Mouse (Mus musculus) embryonic fibroblast, embryonic 13.5 days (primary cell): Measurements from ENCODE around the gene Nutm1. TPM values are rescaled to one million over a fixed set of nuclear protein-coding genes. Genes with fewer than 3 reads are reported as not detected.

Source experiments
- H3K27ac ChIP-seq: 2 replicates; pipeline ENCODE4 v1.5.1; 2012; ENCODE audit warnings: low read length, control low read depth, inconsistent platforms; ENCODE audit not compliant: insufficient read depth
- H3K4me1 ChIP-seq: 2 replicates; pipeline ENCODE4 v1.6.1; 2011; ENCODE audit warnings: low read length; ENCODE audit not compliant: control insufficient read depth, insufficient read depth
- H3K4me3 ChIP-seq: 2 replicates; pipeline ENCODE4 v1.5.1; 2011; ENCODE audit warnings: mild to moderate bottlenecking, control low read depth, low read length; ENCODE audit not compliant: insufficient read depth
- CTCF ChIP-seq: IDR thresholded peaks from 2 replicates; pipeline ENCODE4 v1.5.1; 2011; ENCODE audit warnings: mild to moderate bottlenecking, control low read depth, low read length, moderate library complexity, borderline replicate concordance; ENCODE audit not compliant: insufficient read depth
- POLR2A ChIP-seq: IDR thresholded peaks from 2 replicates; pipeline ENCODE4 v1.6.1; 2011; ENCODE audit warnings: low read depth, mild to moderate bottlenecking, control low read depth, low read length, moderate library complexity
- polyA plus RNA-seq: library from polyadenylated mRNA; stranded (reverse); fragments of >200 nt; gene quantifications from 2 replicates; pipeline ENCODE4 v1.2.4, GENCODE M21; 2011; ENCODE audit warnings: low read depth; ENCODE audit not compliant: missing spikeins, insufficient read length

Nutm1 gene
- polyA plus RNA-seq, 1 experiment: not detected

DNA sequence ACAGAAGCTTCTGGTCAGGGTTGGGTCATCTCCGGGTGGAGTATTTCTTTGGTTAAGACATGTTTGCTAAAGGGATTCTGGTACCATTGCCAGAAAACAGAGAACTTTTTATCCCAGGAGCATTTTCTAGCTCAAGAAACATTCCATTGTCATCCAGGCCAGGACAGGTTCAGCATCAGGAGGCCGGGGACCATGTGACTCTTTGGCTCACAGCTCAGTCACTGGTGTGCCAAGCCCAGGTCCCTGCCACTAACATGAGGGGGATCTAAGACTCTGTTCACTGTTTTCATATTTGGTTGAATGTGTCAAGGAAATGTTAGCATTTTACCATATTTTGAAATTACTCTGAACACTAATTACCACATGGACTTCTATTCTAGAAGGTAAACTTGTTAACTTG is 48.4 kb downstream of the Nutm1 start:
- no peak overlapping the region for H3K4me3 ChIP-seq
- no peak overlapping the region for H3K27ac ChIP-seq

DNA sequence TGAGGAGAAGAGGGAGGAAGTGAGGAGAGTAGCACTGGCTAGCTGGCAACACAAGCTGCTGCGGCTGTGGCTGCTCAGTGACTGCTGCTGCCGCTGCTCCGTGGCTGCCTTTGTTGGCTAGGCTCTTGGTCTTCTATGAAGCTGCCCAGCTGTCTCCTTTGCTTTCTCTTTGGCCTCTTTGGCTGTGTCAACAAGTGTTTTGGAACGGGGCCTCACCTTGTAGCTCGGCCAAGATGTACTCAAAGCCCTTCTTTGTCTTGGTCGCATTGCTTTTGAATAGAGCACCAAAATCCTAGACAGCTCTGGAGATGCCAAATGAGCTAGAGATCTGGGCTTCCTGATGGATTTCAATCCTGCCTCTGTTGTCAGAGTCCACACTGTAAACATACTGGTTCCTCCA is 48.9 kb downstream of the Nutm1 start:
- Histone ChIP-seq H3K27ac (no peak overlapping the region), H3K4me1 (no peaks in the 10 kb centered on the region), H3K4me3 (no peak overlapping the region)
- TF ChIP-seq POLR2A (no peak), CTCF (no peak)

More for the DNA sequence above, 48.4 kb downstream of the Nutm1 start:
- H3K4me1 ChIP-seq: no peaks in the 10 kb centered on the region
- no peak for TF ChIP-seq CTCF
- TF ChIP-seq POLR2A: no peak

DNA sequence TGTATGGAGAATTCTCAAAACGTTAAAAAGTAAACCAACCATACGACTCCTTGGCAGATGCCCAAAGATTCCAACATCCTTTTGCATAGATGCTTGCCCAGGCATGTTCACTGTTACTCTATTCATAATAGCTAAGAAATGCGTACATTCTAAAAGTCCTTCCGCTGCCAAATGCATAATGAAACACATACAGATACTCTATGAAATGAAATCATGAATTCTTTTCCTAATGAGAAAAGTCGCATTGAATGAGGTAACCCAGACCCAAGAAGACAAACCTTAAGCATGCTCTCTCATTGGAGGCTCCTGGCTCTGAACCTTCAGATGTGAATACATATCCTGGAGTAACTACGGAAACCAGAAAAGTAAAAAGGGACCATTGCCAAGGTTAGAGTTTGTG is 56.0 kb downstream of the Nutm1 start:
- peak overlapping the region; percentile 99 for H3K27ac ChIP-seq
- no peaks in the 10 kb centered on the region for H3K4me1 ChIP-seq
- H3K4me3 ChIP-seq: peak overlapping the region; percentile 94
- TF ChIP-seq POLR2A (no peak), CTCF (no peak)

Other genes starting within 250 kb of the Nutm1 start
- 0.48 and 0.51 TPM in 2 replicates for gene Olfr1310, start 246.6 kb downstream of the Nutm1 start, polyA plus RNA-seq
- not detected in 2 replicates for gene Olfr1311, start 234.9 kb downstream of the Nutm1 start, polyA plus RNA-seq
- gene Olfr1312, start 209.1 kb downstream of the Nutm1 start, polyA plus RNA-seq: 0.15 and 0.39 TPM in 2 replicates
- gene Olfr1313, start 181.4 kb downstream of the Nutm1 start, polyA plus RNA-seq: 0.37 and 0.39 TPM in 2 replicates
- gene Olfr1314, start 162.5 kb downstream of the Nutm1 start, polyA plus RNA-seq: 1.6 and 2.3 TPM in 2 replicates
- 1.2 and 1.8 TPM in 2 replicates for gene Olfr1315-ps1, start 143.9 kb downstream of the Nutm1 start, polyA plus RNA-seq
- gene Olfr1316, start 124.3 kb downstream of the Nutm1 start, polyA plus RNA-seq: 1.3 and 1.9 TPM in 2 replicates
- gene Olfr1317, start 119.0 kb downstream of the Nutm1 start, polyA plus RNA-seq: not detected in 2 replicates
- gene Olfr1318, start 105.1 kb downstream of the Nutm1 start, polyA plus RNA-seq: not detected in 2 replicates
- 21.6 and 25.3 TPM in 2 replicates for gene Lpcat4, start 19.8 kb downstream of the Nutm1 start, polyA plus RNA-seq
- gene Nop10, start 2.6 kb upstream of the Nutm1 start, polyA plus RNA-seq: 70.7 and 79.5 TPM in 2 replicates
- gene Slc12a6, start 6.5 kb upstream of the Nutm1 start, polyA plus RNA-seq: 27.9 and 29.2 TPM in 2 replicates
- gene Gm21985, start 7.0 kb upstream of the Nutm1 start, polyA plus RNA-seq: not detected in 2 replicates
- 65.8 and 71.9 TPM in 2 replicates for gene Emc4, start 108.7 kb upstream of the Nutm1 start, polyA plus RNA-seq
- 24.9 and 26.1 TPM in 2 replicates for gene Katnbl1, start 119.9 kb upstream of the Nutm1 start, polyA plus RNA-seq
- gene Emc7, start 195.7 kb upstream of the Nutm1 start, polyA plus RNA-seq: 21.8 and 23.0 TPM in 2 replicates
- not detected in 2 replicates for gene Chrm5, start 221.5 kb upstream of the Nutm1 start, polyA plus RNA-seq
- 10.0 and 10.6 TPM in 2 replicates for gene Aven, start 233.7 kb upstream of the Nutm1 start, polyA plus RNA-seq